Mouse (Mus musculus) midbrain, embryonic 13.5 days (tissue): ENCODE data around the gene Olfr1166. TPM values are rescaled to one million over a fixed set of nuclear protein-coding genes. Genes with fewer than 3 reads are reported as not detected.
"Not testable (repeated sequence)": the region's sequence is repeated elsewhere in the genome, so short reads cannot be mapped to it uniquely, and the experiment has no call there.

Experiments used
- ATAC-seq: fragments of 200-750 bp; cut with Nextera tagmentation; 2 replicates; pipeline ENCODE4 v1.8.0; 2017; ENCODE audit warnings: mild to moderate bottlenecking, moderate TSS enrichment, moderate library complexity
- H3K27ac ChIP-seq: fragments of 300-500 bp; sonication (generic); 2 replicates; pipeline ENCODE4 v1.5.1; 2015; ENCODE audit warnings: inconsistent platforms, mild to moderate bottlenecking, moderate library complexity
- H3K27me3 ChIP-seq: fragments of 300-500 bp; sonication (generic); 2 replicates; pipeline ENCODE4 v1.6.1; 2015; ENCODE audit warnings: mild to moderate bottlenecking, inconsistent platforms
- H3K36me3 ChIP-seq: fragments of 300-500 bp; sonication (generic); 2 replicates; pipeline ENCODE4 v1.6.1; 2015; ENCODE audit warnings: mild to moderate bottlenecking, inconsistent platforms
- H3K4me1 ChIP-seq: fragments of 300-500 bp; sonication (generic); replicated peaks from 2 replicates; pipeline ENCODE4 v1.6.1; 2015; ENCODE audit warnings: inconsistent platforms
- H3K4me2 ChIP-seq: fragments of 300-500 bp; sonication (generic); replicated peaks from 2 replicates; pipeline ENCODE4 v1.6.1; 2015; ENCODE audit warnings: moderate library complexity, mild to moderate bottlenecking, inconsistent platforms
- H3K4me3 ChIP-seq: fragments of 300-500 bp; sonication (generic); replicated peaks from 2 replicates; pipeline ENCODE4 v1.5.1; 2015; ENCODE audit warnings: mild to moderate bottlenecking, inconsistent platforms
- H3K9ac ChIP-seq: fragments of 300-500 bp; sonication (generic); replicated peaks from 2 replicates; pipeline ENCODE4 v1.6.1; 2015; ENCODE audit warnings: mild to moderate bottlenecking, inconsistent platforms
- H3K9me3 ChIP-seq: fragments of 300-500 bp; sonication (generic); 2 replicates; pipeline ENCODE4 v1.6.1; 2016; ENCODE audit warnings: mild to moderate bottlenecking, inconsistent platforms
- WGBS: fragments of 180-500 bp; shearing (Covaris S2); methylation state at CpG from one replicate; pipeline ENCODE4 v1.1.7; 2015; 5-methylcytosine and 5-hydroxymethylcytosine counted together
- polyA plus RNA-seq: library from polyadenylated mRNA; unstranded; fragments of >200 nt; fragmentation: Nextera tagmentation; extraction: Ambion mirVana; gene quantifications from 2 replicates; pipeline ENCODE4 v1.2.1, GENCODE M21; 2015

Gene Olfr1166
- not detected in 2 replicates for polyA plus RNA-seq

DNA sequence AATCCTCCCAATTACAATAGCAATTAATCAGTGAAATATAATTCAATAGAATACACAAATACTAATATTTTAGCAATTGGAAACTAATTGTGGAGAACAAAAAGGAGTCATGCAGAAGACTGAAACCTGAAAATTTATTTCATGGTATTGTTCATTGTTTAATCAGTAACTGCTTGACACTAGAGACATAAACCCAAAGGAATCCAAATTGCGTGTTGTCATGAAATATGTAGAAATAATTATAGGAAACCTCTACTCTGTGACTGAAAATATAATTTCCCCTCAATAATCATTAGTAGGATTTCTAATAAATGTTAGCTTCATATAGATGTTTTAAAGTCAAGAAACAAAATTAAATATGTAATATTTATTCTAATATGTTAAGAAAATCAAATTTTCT, at the start of gene Olfr1166:
TSS of gene Olfr1166 (minus strand) at position 101 of the 400 bp plus-strand sequence.
- ATAC-seq: no peak
- no peaks in the 10 kb centered on the region for H3K4me1 ChIP-seq
- no peak within 1 kb of the TSS for H3K27ac ChIP-seq
- H3K4me3 ChIP-seq: no peak within 1 kb of the TSS
- no peak within 1 kb of the TSS for H3K9ac ChIP-seq
- no peaks in the 10 kb centered on the region for H3K27me3 ChIP-seq
- H3K9me3 ChIP-seq: no peaks in the 10 kb centered on the region
- WGBS: 94% methylated on average over 1 of the region's 1 CpGs
- H3K36me3 ChIP-seq: no peaks in the 10 kb centered on the region
- H3K4me2 ChIP-seq: no peak within 1 kb of the TSS

DNA sequence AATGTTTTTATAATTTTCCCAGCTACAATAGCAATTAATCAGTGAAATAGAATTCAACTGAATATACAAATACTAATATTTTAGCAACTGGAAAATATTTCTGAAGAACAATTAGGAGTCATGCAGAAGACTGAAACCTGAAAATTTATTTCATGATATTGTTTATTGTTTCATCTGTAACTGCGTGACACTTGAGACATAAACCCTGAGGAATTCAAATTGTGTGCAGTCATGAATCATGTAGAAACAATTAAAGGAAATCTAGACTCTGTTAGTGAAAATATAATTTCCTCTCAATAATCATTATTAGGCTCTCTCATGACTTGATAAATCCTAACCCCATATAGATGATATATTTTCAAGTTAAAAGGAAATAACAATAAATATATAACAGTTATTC, 27.0 kb upstream of the Olfr1166 start, which contains the start of gene Olfr1167:
TSS of gene Olfr1167 (minus strand) at position 101 of the 400 bp plus-strand sequence.
- not testable (repeated sequence) for H3K9me3 ChIP-seq, H3K36me3 ChIP-seq

DNA sequence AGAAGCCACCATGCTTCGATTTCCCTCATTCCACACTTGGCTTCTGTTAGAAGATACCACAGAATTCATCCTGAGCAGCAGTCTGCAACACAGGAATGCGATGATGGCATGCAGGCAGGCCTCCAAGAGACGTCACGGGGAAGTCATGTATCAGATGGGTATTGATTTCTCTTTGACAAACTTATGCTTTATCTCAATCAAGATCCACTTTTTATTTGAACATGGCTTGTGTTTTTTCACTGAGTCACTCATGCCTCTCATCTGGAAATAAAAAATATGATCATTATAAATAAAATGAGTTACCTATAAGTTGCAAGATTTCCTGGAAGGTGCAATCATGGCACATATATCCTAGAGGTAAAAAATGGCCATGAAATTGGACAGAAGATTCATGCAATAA, 34.2 kb downstream of the Olfr1166 start, which contains the start of gene Olfr1164:
TSS of gene Olfr1164 (minus strand) at position 101 of the 400 bp plus-strand sequence.
- Histone ChIP-seq H3K4me1 (no peaks in the 10 kb centered on the region), H3K27ac (no peak within 1 kb of the TSS), H3K4me2 (no peak within 1 kb of the TSS), H3K9ac (no peak within 1 kb of the TSS), H3K36me3 (no peaks in the 10 kb centered on the region), H3K27me3 (no peaks in the 10 kb centered on the region), H3K9me3 (no peaks in the 10 kb centered on the region), H3K4me3 (no peak within 1 kb of the TSS)
- 87% methylated on average over 4 of the region's 4 CpGs for WGBS
- no peak for ATAC-seq

More for the DNA sequence above, 27.0 kb upstream of the Olfr1166 start, which contains the start of gene Olfr1167:
- not testable (repeated sequence) for H3K4me3 ChIP-seq, H3K4me1 ChIP-seq, H3K9ac ChIP-seq, ATAC-seq, H3K27ac ChIP-seq, H3K27me3 ChIP-seq, H3K4me2 ChIP-seq
- WGBS: 94% methylated on average over 1 of the region's 1 CpGs

Other genes with a start within 250 kb of the Olfr1166 start
- not detected in 2 replicates for gene Olfr1153, start 233.3 kb downstream of the Olfr1166 start, polyA plus RNA-seq
- gene Olfr1154, start 223.1 kb downstream of the Olfr1166 start, polyA plus RNA-seq: not detected in 2 replicates
- not detected in 2 replicates for gene Olfr1155, start 183.1 kb downstream of the Olfr1166 start, polyA plus RNA-seq
- gene Olfr1156, start 175.2 kb downstream of the Olfr1166 start, polyA plus RNA-seq: not detected in 2 replicates
- gene Olfr1157, start 160.0 kb downstream of the Olfr1166 start, polyA plus RNA-seq: not detected in 2 replicates
- gene Olfr74, start 153.6 kb downstream of the Olfr1166 start, polyA plus RNA-seq: not detected in 2 replicates
- gene Olfr1158, start 138.2 kb downstream of the Olfr1166 start, polyA plus RNA-seq: not detected in 2 replicates
- gene Olfr1160, start 120.0 kb downstream of the Olfr1166 start, polyA plus RNA-seq: not detected in 2 replicates
- gene Olfr1161, start 105.5 kb downstream of the Olfr1166 start, polyA plus RNA-seq: not detected in 2 replicates
- gene Olfr73, start 90.6 kb downstream of the Olfr1166 start, polyA plus RNA-seq: not detected in 2 replicates
- gene Olfr1162, start 77.1 kb downstream of the Olfr1166 start, polyA plus RNA-seq: not detected in 2 replicates
- gene Olfr1163, start 56.4 kb downstream of the Olfr1166 start, polyA plus RNA-seq: not detected in 2 replicates
- not detected in 2 replicates for gene Olfr1164, start 34.3 kb downstream of the Olfr1166 start, polyA plus RNA-seq
- not detected in 2 replicates for gene Olfr1167, start 26.9 kb upstream of the Olfr1166 start, polyA plus RNA-seq
- gene Olfr1168, start 53.6 kb upstream of the Olfr1166 start, polyA plus RNA-seq: not detected in 2 replicates
- gene Olfr1170, start 100.1 kb upstream of the Olfr1166 start, polyA plus RNA-seq: not detected in 2 replicates
- gene Olfr1173, start 151.6 kb upstream of the Olfr1166 start, polyA plus RNA-seq: not detected in 2 replicates
- gene Olfr1174-ps, start 186.9 kb upstream of the Olfr1166 start, polyA plus RNA-seq: not detected in 2 replicates
- not detected in 2 replicates for gene Olfr1175-ps, start 198.9 kb upstream of the Olfr1166 start, polyA plus RNA-seq
- not detected in 2 replicates for gene Olfr1176, start 208.4 kb upstream of the Olfr1166 start, polyA plus RNA-seq
- gene Olfr1177-ps, start 218.2 kb upstream of the Olfr1166 start, polyA plus RNA-seq: not detected in 2 replicates